Mouse (Mus musculus): ENCODE measurements around the gene Rpp21.
"Not testable (repeated sequence)": the region's sequence is repeated elsewhere in the genome, so short reads cannot be mapped to it uniquely, and the experiment has no call there.

The Rpp21 gene

GRCm38 (mm10) chr17:36237321-36237921 is 20.4 kb downstream of the Rpp21 start:
- intact Hi-C loops (cut with DNase I) = no loop called here

DNA sequence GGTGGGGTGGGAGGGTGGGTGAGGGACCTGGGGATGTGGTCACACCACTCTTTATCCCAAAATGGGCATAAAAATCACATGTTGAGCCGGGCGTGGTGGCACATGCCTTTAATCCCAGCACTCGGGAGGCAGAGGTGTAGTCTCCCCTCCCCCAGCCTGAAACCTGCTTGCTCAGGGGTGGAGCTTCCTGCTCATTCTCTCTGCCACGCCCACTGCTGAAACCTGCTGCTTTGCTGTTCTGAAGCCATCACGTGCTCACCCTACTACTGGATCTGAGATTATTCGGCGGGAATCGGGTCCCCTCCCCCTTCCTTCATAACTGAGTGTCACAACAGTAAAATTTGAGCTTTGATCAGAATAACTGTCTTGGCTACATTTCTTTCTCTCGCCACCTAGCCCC is 22.6 kb downstream of the Rpp21 start:
- intact Hi-C loops (cut with DNase I) = not testable (repeated sequence)

DNA sequence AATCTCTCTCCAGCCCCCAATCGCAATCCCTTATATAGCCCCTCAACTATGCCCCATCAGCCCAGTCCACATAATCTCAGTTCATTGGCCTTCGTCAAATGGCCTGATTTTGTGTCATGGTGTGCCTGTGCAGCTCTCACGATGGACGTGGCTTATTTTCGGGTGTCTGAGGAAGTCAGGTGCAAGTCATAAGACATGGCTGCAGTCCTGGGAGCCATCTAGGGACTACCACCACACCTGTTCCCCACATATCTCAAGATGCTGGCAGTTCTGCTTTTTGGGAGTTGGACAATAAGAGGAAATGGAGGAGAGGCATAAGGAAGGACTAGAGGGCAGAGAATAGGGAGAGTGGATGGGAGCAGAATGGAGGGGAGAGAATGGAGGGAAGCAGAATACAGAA is 24.3 kb downstream of the Rpp21 start:
- intact Hi-C loops (cut with DNase I) = no loop called here

DNA sequence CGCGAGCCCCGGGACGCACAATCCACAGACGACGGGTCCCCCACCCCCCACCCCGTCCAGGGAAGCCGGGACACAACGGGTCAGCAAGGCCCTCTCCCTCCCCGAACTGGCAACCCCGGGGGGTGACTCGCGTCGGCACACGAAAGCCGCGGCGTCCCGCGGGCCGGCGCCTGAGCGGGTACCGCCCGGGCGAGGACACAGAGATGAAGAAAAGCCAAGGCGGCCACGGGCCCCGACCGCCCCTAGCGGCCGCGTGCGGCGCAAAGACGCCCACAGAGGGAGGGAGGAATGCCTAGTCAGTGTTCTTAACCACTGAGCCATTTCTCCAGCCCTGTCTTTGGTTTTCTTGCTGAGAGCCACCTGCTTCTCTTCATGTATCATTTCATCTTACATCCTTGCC is 26.6 kb downstream of the Rpp21 start:
- intact Hi-C loops (cut with DNase I) = no loop called here

- intact Hi-C loops (cut with DNase I) = no loop called here
These were observed 28.8 kb downstream of the Rpp21 start for GRCm38 (mm10) chr17:36229046-36229445.

GRCm38 (mm10) chr17:36226921-36227320 is 30.9 kb downstream of the Rpp21 start:
- intact Hi-C loops (cut with DNase I) = no loop called here

- intact Hi-C loops (cut with DNase I) = no loop called here
These were observed 32.5 kb downstream of the Rpp21 start for GRCm38 (mm10) chr17:36225231-36225824.

DNA sequence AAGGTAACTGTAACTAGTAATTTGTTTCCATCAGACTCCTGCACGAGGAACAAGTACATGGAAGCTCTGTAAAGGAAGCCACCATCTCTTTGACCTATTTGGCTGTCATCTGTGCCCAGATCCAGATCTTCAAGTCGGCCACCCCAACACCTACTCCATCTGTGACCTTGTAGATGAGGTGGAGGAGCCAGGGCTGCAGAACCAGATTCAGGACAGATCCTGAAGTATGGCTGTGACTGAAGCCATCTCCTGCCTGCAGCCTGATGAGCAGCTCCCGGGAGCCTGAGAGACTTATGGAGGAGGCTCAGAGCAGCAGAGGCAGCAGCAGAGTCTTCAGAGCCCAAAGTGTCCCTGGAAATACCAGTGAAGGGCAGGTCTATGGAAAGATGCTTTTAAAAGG is 33.4 kb downstream of the Rpp21 start:
- intact Hi-C loops (cut with DNase I) = no loop called here

- intact Hi-C loops (cut with DNase I) = no loop called here
These were observed 39.2 kb downstream of the Rpp21 start for GRCm38 (mm10) chr17:36218594-36219155.

DNA sequence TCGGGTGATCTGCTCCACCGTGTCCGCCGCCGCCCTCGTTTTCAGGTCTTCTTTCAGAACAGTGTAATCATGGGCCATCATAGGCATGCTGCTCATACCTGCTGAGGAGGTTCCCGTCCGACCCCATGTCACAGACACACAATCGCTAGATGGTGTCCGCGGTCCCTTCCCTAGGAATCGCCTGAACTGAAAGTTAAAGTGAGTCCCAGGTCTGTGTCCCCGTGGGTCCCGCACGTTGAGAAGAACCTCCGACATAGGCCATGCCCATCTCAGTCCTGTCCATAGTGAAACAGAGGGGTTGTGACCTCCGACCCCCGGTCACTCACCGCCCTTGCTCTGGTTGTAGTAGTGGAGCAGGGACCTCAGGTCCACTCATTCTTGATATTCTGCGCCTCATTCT is 42.3 kb downstream of the Rpp21 start:
- intact Hi-C loops (cut with DNase I) = no loop called here

GRCm38 (mm10) chr17:36206846-36207245 is 51.0 kb downstream of the Rpp21 start:
- intact Hi-C loops (cut with DNase I) = no loop called here

DNA sequence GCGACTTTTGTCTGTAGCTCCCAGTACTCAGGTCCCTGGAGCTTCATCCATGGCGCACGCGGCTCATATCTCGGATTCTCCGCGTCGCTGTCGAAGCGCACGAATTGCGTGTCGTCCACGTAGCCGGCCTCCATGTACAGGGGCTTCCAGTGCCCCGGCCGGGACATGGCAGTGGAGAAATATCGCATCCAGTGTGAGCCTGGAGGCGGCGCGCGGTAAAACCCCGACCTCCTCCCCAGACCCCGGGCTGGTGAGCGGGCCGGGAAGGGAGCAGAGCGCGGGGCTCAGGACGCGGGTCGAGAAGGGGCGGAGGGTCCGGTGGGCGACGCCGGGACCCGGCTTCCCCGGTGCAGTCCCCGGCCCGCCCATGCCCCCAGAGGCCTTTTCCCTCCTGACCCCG is 52.0 kb downstream of the Rpp21 start:
- intact Hi-C loops (cut with DNase I) = no loop called here
